Mouse (Mus musculus): ENCODE measurements at regions not wholly inside any gene's neighbourhood (a gene's known extent, or its start where the extent isn't known, plus 50 kb on each side); places are given as distances from the start of the nearest gene placed in this dataset.
"Not testable (repeated sequence)": the region's sequence is repeated elsewhere in the genome, so short reads cannot be mapped to it uniquely, and the experiment has no call there.

DNA sequence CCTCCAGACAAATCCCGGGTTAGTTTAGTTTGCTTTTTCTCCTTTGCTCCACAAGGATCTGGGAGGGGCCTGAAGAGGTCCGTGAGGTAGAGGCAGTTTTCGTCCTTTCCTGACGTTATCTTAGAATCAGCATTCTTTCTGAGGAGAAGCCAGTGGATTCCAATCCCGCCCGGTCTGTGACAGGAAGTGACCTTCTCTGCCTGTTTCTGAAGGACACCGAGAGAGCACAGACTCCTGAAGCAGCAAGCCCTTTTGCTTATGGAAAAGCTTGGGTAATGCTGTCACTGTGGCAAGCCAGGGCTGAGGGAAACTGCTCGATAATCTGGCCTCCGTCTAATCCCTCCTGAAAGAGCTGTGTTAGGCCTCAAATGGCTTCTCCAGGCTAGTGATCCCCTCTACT is 67.7 kb downstream of the Vcpkmt start:
- no peak overlapping the region for H3K4me3 ChIP-seq (ENCODE audit: low read depth, low read length)
- H3K27me3 ChIP-seq (replicated peaks; ENCODE audit: insufficient read depth, low read length): no peaks in the 10 kb centered on the region
- H3K4me1 ChIP-seq (ENCODE audit: insufficient read depth, low read depth, low read length): peaks cover 12% of the 10 kb centered on the region; the same call in 1 of the 2 replicates
- H3K4me2 ChIP-seq (replicated peaks; ENCODE audit: low read depth, low read length): no peak overlapping the region
- DNase-seq (ENCODE audit: low spot score) (peak; percentile 80), ATAC-seq (peak; percentile 74)
- H3K9ac ChIP-seq (replicated peaks; ENCODE audit: low read depth): no peak overlapping the region
- H3K9me3 ChIP-seq (ENCODE audit: low read length): no peaks in the 10 kb centered on the region
- TF ChIP-seq EP300 (IDR thresholded peaks at IDR 0.05) (no peak), CTCF (IDR thresholded peaks at IDR 0.05) (no peak)
- peak overlapping the region; percentile 84 for H3K27ac ChIP-seq (ENCODE audit: low read length)
- H3K36me3 ChIP-seq (ENCODE audit: insufficient read depth, low read length): no peaks in the 10 kb centered on the region
- WGBS: 13% methylated on average over 9 of the region's 9 CpGs

DNA sequence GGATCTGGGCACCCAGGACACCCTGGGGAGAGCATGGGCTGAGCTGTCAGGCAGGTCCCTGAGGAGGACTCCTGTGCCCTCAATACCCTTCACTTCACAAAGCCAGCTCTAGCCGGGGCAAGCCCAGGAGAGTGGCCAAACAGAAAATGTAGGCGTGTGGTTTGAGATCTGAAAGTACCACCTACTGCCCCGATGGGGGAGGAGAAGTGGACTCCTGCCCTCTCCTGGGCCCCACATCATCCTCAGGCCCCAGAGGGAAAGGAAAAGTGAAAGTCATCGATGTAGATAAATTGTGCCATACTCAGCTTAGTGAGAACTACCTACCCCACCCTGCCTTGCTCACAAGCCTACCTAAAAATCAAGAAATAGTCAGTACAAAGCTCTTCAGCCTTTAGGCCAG is 69.7 kb downstream of the Vcpkmt start:
- no peaks in the 10 kb centered on the region for H3K9me3 ChIP-seq (ENCODE audit: low read length)
- no peaks in the 10 kb centered on the region for H3K36me3 ChIP-seq (ENCODE audit: insufficient read depth, low read length)
- no peak overlapping the region for H3K4me3 ChIP-seq (ENCODE audit: low read depth, low read length)
- peak; percentile 17 for TF ChIP-seq CTCF (IDR thresholded peaks at IDR 0.05)
- no peak for TF ChIP-seq EP300 (IDR thresholded peaks at IDR 0.05)
- peaks cover 12% of the 10 kb centered on the region; the same call in 1 of the 2 replicates for H3K4me1 ChIP-seq (ENCODE audit: insufficient read depth, low read depth, low read length)
- H3K27me3 ChIP-seq (replicated peaks; ENCODE audit: insufficient read depth, low read length): no peaks in the 10 kb centered on the region
- 41% methylated on average over 4 of the region's 4 CpGs for WGBS
- DNase-seq (ENCODE audit: low spot score) (peak; percentile 64), ATAC-seq (peak; percentile 48)
- H3K4me2 ChIP-seq (replicated peaks; ENCODE audit: low read depth, low read length): no peak overlapping the region
- H3K27ac ChIP-seq (ENCODE audit: low read length): peak overlapping the region; percentile 26; the same call in 1 of the 2 replicates
- no peak overlapping the region for H3K9ac ChIP-seq (replicated peaks; ENCODE audit: low read depth)

DNA sequence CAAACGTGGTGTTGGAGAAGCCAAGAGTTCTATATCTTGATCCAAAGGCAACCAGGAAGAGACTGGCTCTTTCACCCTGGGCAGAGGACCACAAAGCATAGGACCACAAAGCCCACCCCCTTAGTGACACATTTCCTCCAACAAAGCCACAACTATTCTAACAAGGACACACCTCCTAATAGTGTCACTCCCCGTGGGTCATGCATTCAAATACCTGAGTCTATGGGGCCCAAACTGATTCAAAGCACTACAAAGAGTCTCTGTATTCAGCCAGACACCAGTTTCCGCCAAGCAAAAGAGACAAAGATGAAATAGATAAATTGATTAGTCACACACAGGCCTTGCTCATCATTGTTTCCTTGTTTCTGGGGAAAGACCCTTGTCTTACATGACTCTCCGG is 72.1 kb downstream of the Vcpkmt start:
- DNase-seq (ENCODE audit: low spot score): no peak

DNA sequence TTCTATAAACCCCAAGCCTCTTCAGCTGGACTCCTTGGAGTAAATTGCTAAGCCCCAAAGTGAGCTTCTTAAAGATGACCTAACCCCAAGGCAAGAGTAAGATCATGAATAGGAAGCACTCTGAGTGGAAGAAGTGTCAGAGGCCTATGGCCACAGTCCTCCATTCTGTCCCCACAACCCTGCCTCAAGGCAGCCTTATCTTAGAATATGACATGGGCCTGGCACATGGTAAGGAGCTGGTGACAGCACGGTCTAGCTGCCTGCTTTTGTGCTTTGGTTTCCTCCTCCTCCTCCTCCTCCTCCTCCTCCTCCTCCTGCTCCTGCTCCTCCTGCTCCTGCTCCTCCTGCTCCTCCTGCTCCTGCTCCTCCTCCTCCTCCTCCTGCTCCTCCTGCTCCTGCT is 73.6 kb downstream of the Vcpkmt start:
- ATAC-seq; H3K27ac ChIP-seq (ENCODE audit: low read length); H3K4me3 ChIP-seq (ENCODE audit: low read depth, low read length); DNase-seq (ENCODE audit: low spot score); H3K27me3 ChIP-seq (replicated peaks; ENCODE audit: insufficient read depth, low read length); H3K4me1 ChIP-seq (ENCODE audit: insufficient read depth, low read depth, low read length); H3K4me2 ChIP-seq (replicated peaks; ENCODE audit: low read depth, low read length); H3K9ac ChIP-seq (replicated peaks; ENCODE audit: low read depth); H3K36me3 ChIP-seq (ENCODE audit: insufficient read depth, low read length); H3K9me3 ChIP-seq (ENCODE audit: low read length): not testable (repeated sequence)
- 73% methylated on average over 1 of the region's 1 CpGs for WGBS

More for the DNA sequence above, 72.1 kb downstream of the Vcpkmt start:
- Histone ChIP-seq H3K9me3 (ENCODE audit: low read length) (no peaks in the 10 kb centered on the region), H3K9ac (replicated peaks; ENCODE audit: low read depth) (no peak overlapping the region), H3K4me3 (ENCODE audit: low read depth, low read length) (no peak overlapping the region), H3K4me2 (replicated peaks; ENCODE audit: low read depth, low read length) (no peak overlapping the region), H3K4me1 (ENCODE audit: insufficient read depth, low read depth, low read length) (peaks cover 5% of the 10 kb centered on the region; the same call in 1 of the 2 replicates), H3K27ac (ENCODE audit: low read length) (no peak overlapping the region), H3K27me3 (replicated peaks; ENCODE audit: insufficient read depth, low read length) (no peaks in the 10 kb centered on the region), H3K36me3 (ENCODE audit: insufficient read depth, low read length) (no peaks in the 10 kb centered on the region)
- no peak for ATAC-seq
- 71% methylated on average over 4 of the region's 4 CpGs for WGBS
- no peak for TF ChIP-seq EP300 (IDR thresholded peaks at IDR 0.05)
- TF ChIP-seq CTCF (IDR thresholded peaks at IDR 0.05): no peak

DNA sequence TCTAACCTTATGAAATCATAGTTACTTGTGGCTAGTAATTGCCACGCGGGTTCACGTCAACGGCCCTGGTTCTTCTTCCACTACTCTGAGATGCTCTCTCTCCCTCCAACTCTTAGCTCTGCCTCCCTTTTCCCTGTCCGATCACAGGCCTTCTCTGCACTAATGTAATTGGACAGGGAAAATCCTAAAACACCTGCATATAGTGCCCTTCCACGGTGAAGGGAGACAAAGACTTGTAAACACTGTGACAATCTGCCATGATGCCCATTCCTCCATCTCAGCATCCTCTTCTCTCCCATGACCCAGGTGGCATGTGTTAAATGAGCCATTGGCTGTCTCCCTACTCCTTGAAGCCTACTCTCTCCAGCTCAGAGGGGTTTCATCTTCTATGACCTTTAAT is 74.9 kb downstream of the Vcpkmt start:
- Histone ChIP-seq H3K9me3 (ENCODE audit: low read length) (no peaks in the 10 kb centered on the region), H3K27ac (ENCODE audit: low read length) (no peak overlapping the region), H3K27me3 (replicated peaks; ENCODE audit: insufficient read depth, low read length) (no peaks in the 10 kb centered on the region), H3K9ac (replicated peaks; ENCODE audit: low read depth) (no peak overlapping the region), H3K4me3 (ENCODE audit: low read depth, low read length) (no peak overlapping the region), H3K36me3 (ENCODE audit: insufficient read depth, low read length) (no peaks in the 10 kb centered on the region), H3K4me1 (ENCODE audit: insufficient read depth, low read depth, low read length) (peaks cover 2% of the 10 kb centered on the region; the same call in 1 of the 2 replicates), H3K4me2 (replicated peaks; ENCODE audit: low read depth, low read length) (no peak overlapping the region)
- ATAC-seq (no peak), DNase-seq (ENCODE audit: low spot score) (no peak)
- WGBS: 87% methylated on average over 6 of the region's 6 CpGs
- no peak for TF ChIP-seq EP300 (IDR thresholded peaks at IDR 0.05)
- no peak for TF ChIP-seq CTCF (IDR thresholded peaks at IDR 0.05)

DNA sequence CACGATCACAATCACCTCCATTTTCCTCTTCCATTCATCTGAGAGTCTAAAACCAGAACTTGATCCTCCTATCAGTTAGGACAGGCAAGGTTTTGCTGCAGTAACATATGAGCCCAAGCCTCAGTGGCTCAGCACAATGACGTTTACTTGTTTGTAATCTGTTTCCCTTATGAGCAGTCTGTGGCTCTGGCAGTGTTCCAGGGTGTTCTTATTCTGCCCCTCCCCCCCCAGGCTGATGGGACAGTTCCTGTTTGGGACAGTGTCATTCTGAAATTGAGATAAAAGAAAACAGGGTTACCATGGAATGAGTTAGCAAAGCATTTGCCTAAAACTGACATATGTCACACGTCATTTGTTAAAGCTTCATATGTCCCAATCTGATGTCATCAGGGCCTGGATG is 75.5 kb downstream of the Vcpkmt start:
- H3K4me2 ChIP-seq (replicated peaks; ENCODE audit: low read depth, low read length): no peak overlapping the region
- H3K9me3 ChIP-seq (ENCODE audit: low read length): no peaks in the 10 kb centered on the region
- H3K27ac ChIP-seq (ENCODE audit: low read length): no peak overlapping the region
- H3K9ac ChIP-seq (replicated peaks; ENCODE audit: low read depth): no peak overlapping the region
- ATAC-seq (peak; percentile 13; the same call in 1 of the 2 replicates), DNase-seq (ENCODE audit: low spot score) (peak; percentile 73)
- no peak overlapping the region for H3K4me3 ChIP-seq (ENCODE audit: low read depth, low read length)
- H3K4me1 ChIP-seq (ENCODE audit: insufficient read depth, low read depth, low read length): peaks cover 8% of the 10 kb centered on the region
- TF ChIP-seq EP300 (IDR thresholded peaks at IDR 0.05): no peak
- TF ChIP-seq CTCF (IDR thresholded peaks at IDR 0.05): no peak
- no peaks in the 10 kb centered on the region for H3K36me3 ChIP-seq (ENCODE audit: insufficient read depth, low read length)
- H3K27me3 ChIP-seq (replicated peaks; ENCODE audit: insufficient read depth, low read length): no peaks in the 10 kb centered on the region
- 53% methylated on average over 3 of the region's 3 CpGs for WGBS

DNA sequence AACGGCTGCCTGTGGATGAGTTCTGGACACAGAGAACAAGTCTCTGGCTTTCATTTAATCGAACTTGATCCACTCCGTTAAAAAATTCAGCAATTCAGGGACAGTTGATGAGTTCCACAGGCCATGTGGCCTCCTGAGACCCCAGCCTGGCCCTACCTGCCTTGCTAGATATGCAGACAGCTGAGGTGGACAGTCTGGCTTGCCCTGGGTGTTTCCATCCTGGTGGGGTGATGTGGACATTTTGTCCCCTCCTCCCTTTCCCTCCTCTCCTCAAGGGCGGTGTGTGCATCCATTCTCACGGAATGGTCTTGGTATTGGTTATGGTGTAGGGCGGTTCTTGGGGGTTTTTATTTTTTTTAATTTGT is 80.1 kb downstream of the Vcpkmt start:
- no peak for ATAC-seq
- TF ChIP-seq EP300 (IDR thresholded peaks at IDR 0.05): no peak
- TF ChIP-seq CTCF (IDR thresholded peaks at IDR 0.05): no peak

More for the DNA sequence above, 80.1 kb downstream of the Vcpkmt start:
- H3K4me1 ChIP-seq (ENCODE audit: insufficient read depth, low read depth, low read length): peaks cover 17% of the 10 kb centered on the region
- H3K9ac ChIP-seq (replicated peaks; ENCODE audit: low read depth): peak overlapping the region; percentile 27; the same call in 1 of the 2 replicates
- DNase-seq (ENCODE audit: low spot score): no peak
- WGBS: 45% methylated on average over 6 of the region's 6 CpGs
- H3K36me3 ChIP-seq (ENCODE audit: insufficient read depth, low read length): no peaks in the 10 kb centered on the region
- H3K4me2 ChIP-seq (replicated peaks; ENCODE audit: low read depth, low read length): peak overlapping the region; percentile 52
- no peaks in the 10 kb centered on the region for H3K27me3 ChIP-seq (replicated peaks; ENCODE audit: insufficient read depth, low read length)
- H3K4me3 ChIP-seq (ENCODE audit: low read depth, low read length): 0 out of 2 replicates have a peak overlapping the region, but pooled peaks have one; percentile 10
- no peaks in the 10 kb centered on the region for H3K9me3 ChIP-seq (ENCODE audit: low read length)
- peak overlapping the region; percentile 96 for H3K27ac ChIP-seq (ENCODE audit: low read length)
